Mouse (Mus musculus) left cerebral cortex, adult 2 months (tissue): ENCODE results near the gene Cep44. TPM values are rescaled to one million over a fixed set of nuclear protein-coding genes. Genes with fewer than 3 reads are reported as not detected.

ENCODE experiments used
- DNase-seq, 2 experiments: peaks; one replicate each; pipeline ENCODE4 v3.0.0; 2021 to 2022; ENCODE audit warnings: low spot score in 2 of 2, mixed read lengths in 1 of 2; ENCODE audit errors: extremely low spot score in 1 of 2
- H3K27ac ChIP-seq: fragments of 200-600 bp; 2 replicates; pipeline ENCODE4 v1.8.1; 2022
- H3K4me3 ChIP-seq: fragments of 200-600 bp; 2 replicates; pipeline ENCODE4 v1.8.1; 2022
- CTCF ChIP-seq: fragments of 200-600 bp; IDR thresholded peaks from 2 replicates; pipeline ENCODE4 v1.8.1; 2022; ENCODE audit warnings: antibody characterized with exemption, mild to moderate bottlenecking, moderate library complexity
- intact Hi-C: fragments of 180-260 bp; cut with DNase I; formaldehyde crosslinking; loops from one replicate; pipeline ENCODE4 v1.15.1; 2025
- microRNA-seq, 2 experiments: library from miRNA; unstranded; fragments of <30 nt; microRNA quantifications; one replicate each; pipeline ENCODE4 v1.2.0; 2021
- total RNA-seq, 2 experiments: library from RNA; stranded (reverse); gene quantifications; 2 replicates each; pipeline ENCODE4 v1.2.3; 2021

Cep44 gene
- total RNA-seq, 2 experiments from 2014 or later = 20.4 to 24.0 TPM

DNA sequence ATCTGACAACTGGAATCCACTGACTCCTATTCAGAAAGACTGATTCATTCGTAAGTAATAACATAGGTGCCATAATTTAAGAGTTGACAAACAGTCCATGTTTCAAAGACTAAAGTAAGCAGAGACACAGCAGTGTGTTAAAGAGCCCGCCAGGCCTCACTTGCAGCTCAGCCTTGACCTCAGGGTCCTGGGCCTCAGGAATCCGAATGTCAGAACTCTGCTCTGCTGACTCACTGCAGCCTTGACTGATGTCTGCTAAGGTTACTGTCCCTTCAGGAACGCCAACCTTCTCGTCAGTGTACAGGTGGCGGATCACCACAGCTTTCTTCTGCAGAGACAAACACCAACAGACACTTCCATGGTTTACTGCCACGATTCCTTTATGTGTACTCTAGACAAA lies 10.1 kb downstream of the Cep44 start:
- Histone ChIP-seq H3K4me3 (no peak overlapping the region), H3K27ac (no peak overlapping the region)
- DNase-seq = no peak
- no peak for TF ChIP-seq CTCF
- intact Hi-C loops = no loop called here

DNA sequence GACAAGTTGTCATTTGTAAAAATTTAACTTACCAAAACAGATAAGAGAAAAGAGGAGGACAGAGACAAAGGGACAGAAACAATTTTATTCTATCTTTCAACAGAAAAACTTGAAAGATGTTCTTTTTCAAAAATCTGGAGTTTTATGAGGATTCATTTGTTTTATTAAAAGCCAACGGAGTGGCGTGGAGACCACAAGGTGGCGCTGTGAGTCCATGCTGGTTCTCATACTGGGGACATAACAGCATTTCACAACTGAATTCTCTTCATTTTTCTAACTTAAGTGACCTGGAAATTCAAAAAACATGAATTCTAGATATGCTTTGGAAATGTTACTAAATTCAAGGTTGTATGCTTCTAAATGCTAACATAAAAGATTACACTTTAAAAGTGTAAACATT lies 20.5 kb downstream of the Cep44 start:
- intact Hi-C loops = loop anchor here (2.0 to 10.0 kb wide), 2 partner anchors 84 to 354 kb away; no protein-coding TSS in a partner anchor
- Histone ChIP-seq H3K27ac (no peak overlapping the region), H3K4me3 (no peak overlapping the region)
- TF ChIP-seq CTCF = peak; percentile 93
- DNase-seq = peak; percentile 40 to 70

DNA sequence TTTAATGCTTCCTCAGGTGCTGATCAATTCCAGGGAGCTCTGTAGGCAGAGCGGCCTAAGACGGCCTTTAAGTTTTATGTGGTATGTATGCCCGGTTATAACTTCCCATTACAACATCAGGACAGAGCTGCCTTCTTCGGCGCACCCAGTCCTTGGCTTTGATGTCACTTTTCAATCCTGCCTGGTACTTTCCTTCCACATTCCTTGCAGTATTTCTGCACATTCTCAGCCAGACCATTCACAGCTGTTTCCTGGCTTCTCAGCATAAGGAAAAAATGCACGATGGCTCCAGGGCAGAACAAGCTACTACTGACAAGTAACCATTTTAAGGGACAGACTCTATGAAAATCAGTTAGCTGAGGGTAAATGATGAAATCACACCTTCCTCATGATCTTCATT lies 22.0 kb downstream of the Cep44 start:
- no peak for DNase-seq
- no peak for TF ChIP-seq CTCF

DNA sequence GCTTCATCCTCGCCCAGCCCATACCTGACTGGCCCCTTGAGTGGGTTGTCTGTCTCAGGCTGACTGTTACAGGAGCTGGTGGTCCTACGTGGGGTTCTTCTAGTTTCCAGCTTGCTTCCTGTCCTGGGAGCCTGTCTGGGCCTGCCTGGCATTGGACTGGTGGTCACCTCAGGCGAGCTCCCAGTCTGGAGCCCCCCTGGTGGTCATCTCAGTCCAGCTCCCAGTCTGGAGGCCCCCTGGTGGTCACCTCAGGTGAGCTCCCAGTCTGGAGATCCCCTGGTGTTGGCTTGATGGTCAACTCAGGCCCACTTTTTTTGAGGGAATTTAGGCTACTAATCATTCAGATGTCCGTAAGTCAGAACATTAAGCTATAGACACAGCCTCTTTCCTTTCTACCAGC lies 29.8 kb downstream of the Cep44 start:
- intact Hi-C loops = loop anchor here (10.0 kb wide), 1 partner anchor 904 kb away; no protein-coding TSS in a partner anchor
- Histone ChIP-seq H3K4me3 (no peak overlapping the region), H3K27ac (no peak overlapping the region)
- no peak; the same call in 1 of the 2 replicates for TF ChIP-seq CTCF
- no peak for DNase-seq

More for the DNA sequence above, 22.0 kb downstream of the Cep44 start:
- intact Hi-C loops = loop anchor here (10.0 kb wide), 1 partner anchor 896 kb away; no protein-coding TSS in a partner anchor
- H3K27ac ChIP-seq = no peak overlapping the region
- no peak overlapping the region for H3K4me3 ChIP-seq

DNA sequence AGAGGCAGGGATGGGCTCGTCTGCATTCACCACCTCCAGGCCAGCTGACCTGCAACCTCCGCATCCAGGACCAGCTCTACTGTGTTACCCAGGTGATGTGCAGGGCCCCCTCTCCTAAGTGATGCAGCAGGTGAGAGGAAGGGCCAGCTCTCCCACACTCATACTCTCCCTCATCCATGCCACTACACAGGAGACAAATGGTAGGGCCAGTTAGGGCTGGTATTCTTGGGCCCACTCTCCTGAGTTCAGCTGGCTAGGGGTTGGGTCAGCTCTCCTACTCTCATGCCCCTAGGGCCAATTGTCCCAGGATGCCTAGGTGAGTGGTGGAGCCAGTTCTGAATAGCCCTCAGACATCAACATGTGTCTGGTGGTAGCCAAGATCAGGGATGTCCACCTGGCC lies 30.6 kb downstream of the Cep44 start:
- no peak for TF ChIP-seq CTCF
- Histone ChIP-seq H3K27ac (no peak overlapping the region), H3K4me3 (no peak overlapping the region)
- intact Hi-C loops = loop anchor here (10.0 kb wide), 1 partner anchor 905 kb away; no protein-coding TSS in a partner anchor
- no peak for DNase-seq

DNA sequence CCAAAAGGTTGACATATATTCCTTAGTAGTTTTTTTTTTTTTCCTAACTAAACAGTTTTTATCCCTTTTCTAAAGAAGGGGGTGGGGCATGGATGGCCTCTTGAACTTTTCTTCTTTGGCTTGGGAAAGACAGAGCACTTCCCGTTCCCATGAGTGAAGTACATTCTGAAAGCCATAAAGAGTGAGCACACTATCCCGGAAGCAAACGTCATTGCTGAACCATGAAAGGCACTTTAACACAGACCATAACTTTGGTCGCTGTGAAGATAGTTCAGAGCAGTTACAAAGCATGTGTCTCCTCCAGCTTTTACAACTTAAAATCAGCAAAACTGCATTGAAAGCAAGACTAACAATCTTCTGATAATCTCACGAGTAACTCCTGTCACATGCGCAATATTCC lies 32.0 kb downstream of the Cep44 start:
- Histone ChIP-seq H3K27ac (no peak overlapping the region), H3K4me3 (no peak overlapping the region)
- no peak for DNase-seq
- TF ChIP-seq CTCF = no peak
- intact Hi-C loops = no loop called here

DNA sequence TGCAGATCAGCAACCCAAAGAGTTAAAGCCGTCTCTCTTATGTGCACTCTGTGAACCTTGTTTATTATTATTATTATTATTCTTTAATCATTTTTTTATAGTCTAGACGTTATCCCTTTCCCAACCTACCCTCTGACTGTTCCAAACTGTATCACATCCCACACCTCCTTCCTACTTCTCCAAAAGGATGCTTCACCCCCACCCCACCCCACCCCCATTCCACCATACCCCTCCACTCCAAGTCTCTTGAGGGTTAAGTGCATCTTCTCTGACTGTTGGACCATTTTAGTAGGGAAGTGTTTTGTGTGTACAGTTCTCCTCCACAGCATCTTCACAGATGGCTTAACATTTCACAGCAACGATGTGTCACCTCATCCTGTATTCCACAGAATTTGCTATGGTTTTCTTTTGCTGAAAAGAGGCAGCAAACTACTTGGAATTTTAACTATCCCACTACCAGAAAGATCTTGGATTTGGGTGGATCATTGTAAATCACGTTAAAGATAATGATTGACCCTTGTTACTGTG lies 41.8 kb downstream of the Cep44 start:
- H3K27ac ChIP-seq = no peak overlapping the region
- no peak overlapping the region for H3K4me3 ChIP-seq
- intact Hi-C loops = no loop called here
- DNase-seq = no peak
- TF ChIP-seq CTCF = no peak

DNA sequence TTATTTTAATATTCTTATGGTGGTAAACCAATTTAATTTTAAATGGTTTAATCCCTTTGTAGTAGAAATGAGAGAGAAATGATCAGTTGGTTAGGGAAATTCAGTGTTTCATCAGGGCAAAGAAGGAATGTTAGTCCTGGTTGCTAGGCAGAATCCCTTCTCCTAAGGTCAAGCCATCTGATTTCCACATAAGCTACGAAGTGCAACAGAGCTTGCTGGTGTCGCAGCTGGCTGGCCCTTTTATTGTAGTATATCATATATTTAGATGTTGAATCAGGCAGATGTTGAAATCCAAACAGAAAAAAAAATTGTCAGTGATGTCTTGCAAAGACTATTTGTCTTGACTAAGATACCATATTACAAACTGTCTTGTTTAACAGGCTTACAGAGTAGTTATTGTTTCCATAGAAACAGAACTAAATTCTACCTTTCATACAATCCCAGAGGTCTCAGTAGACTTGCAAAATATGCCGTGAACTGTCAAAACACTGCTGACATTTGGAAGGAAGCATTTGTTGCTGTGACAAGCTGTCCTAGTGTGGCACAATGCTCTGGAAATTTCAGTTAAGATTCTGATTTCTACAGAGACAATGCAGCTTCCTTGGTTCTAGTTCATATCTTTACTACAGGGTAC lies 42.4 kb downstream of the Cep44 start:
- no peak for TF ChIP-seq CTCF
- no peak for DNase-seq
- H3K4me3 ChIP-seq = no peak overlapping the region
- no peak overlapping the region for H3K27ac ChIP-seq
- intact Hi-C loops = no loop called here

DNA sequence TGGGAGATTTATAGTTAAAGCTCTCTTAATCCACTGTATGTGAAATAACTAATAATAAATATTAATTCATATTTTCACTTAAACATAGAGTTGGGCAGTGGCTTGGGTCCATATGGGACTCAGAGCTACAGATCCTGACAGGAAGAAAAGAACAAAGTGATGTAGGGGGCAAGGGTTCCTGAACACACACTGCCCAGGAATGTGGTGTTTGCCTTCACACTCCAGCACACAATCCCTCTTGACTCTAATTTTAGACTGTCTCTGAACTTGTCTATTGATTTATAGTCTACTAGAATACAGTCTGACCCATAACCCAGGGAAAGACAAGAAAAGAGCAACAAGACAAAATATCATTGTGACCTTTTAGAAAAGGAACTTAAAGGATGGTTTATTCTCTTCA lies 48.9 kb downstream of the Cep44 start:
- DNase-seq = no peak
- Histone ChIP-seq H3K4me3 (no peak overlapping the region), H3K27ac (no peak overlapping the region)
- intact Hi-C loops = no loop called here
- no peak for TF ChIP-seq CTCF

DNA sequence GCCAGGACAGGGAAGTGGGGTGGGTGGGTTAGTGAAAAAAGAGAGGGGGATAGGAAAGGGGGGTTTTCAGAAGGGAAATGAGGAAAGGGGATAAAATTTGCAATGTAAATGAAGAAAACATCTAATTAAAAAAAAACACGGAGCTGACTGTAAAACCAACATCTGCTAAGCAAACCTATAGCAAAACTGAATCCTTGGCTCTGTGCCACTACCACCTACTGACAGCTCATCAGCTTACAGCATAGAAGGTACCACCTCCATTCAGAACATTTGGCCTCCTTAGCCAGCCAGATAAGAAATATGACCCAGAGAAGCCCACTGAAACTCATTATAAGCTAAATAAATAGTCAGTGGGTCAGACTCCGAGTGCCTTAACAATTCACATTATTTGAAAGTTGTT lies 61.4 kb downstream of the Cep44 start:
- no peak overlapping the region for H3K4me3 ChIP-seq
- DNase-seq = peak in 1 of 2 experiments; percentile 12
- no peak for TF ChIP-seq CTCF
- no peak overlapping the region for H3K27ac ChIP-seq
- intact Hi-C loops = loop anchor here (5.0 kb wide), 1 partner anchor 957 kb away; no protein-coding TSS in a partner anchor

DNA sequence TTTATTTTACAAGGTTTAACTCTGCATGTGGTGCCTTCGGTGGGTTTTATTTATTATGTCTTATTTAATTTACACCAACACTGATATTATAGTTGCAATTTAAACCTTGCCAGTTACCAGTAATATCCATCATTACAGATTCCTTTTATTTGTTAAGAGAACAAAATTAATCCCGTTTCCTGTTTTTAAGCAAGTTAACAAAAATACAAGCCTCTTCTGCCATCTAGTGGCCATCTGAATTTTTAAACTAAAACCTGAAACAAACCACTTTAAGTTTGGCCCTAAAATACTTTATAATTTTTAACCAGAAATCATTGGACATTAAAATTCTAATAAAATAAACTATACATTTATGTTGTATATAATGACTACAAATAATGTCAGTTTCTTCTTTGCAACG lies 64.8 kb downstream of the Cep44 start:
- peak; percentile 72 for TF ChIP-seq CTCF
- Histone ChIP-seq H3K27ac (no peak overlapping the region), H3K4me3 (no peak overlapping the region)
- intact Hi-C loops = loop anchor here (1.0 to 5.0 kb wide), 2 partner anchors 423 to 954 kb away; no protein-coding TSS in a partner anchor
- no peak for DNase-seq

Small RNA genes lying within 50 kb of the gene (microRNA-seq; reads per million reads assigned to microRNA genes)
- gene Gm25992 = 0 reads per million in 2 experiments

Other genes with a start within 250 kb of the Cep44 start
- 10 to 100 TPM; 34.0 to 38.5 TPM for gene Fbxo8, start within 50 bp of the Cep44 start, total RNA-seq